Mouse (Mus musculus) myocyte (in vitro differentiated cells): ENCODE data around the gene Mybph. TPM values are rescaled to one million over a fixed set of nuclear protein-coding genes. Genes with fewer than 3 reads are reported as not detected.

Experiments
- H3K27me3 ChIP-seq: one replicate; pipeline ENCODE4 v1.6.1; 2011; ENCODE audit not compliant: control insufficient read depth, insufficient read depth, insufficient read length
- H3K36me3 ChIP-seq: one replicate; pipeline ENCODE4 v1.6.1; 2011; ENCODE audit not compliant: control insufficient read depth, insufficient read depth
- H3K4me2 ChIP-seq: one replicate; pipeline ENCODE4 v1.6.1; 2011; ENCODE audit warnings: low read depth, control low read depth
- H3K4me3 ChIP-seq: one replicate; pipeline ENCODE4 v1.5.1; 2011; ENCODE audit warnings: mild to moderate bottlenecking, control low read depth, moderate library complexity
- H3K79me2 ChIP-seq: one replicate; pipeline ENCODE4 v1.6.1; 2011; ENCODE audit not compliant: control insufficient read depth, insufficient read depth
- H3ac ChIP-seq: one replicate; pipeline ENCODE4 v1.6.1; 2011; ENCODE audit not compliant: control insufficient read depth, insufficient read length
- CEBPB ChIP-seq: IDR thresholded peaks from 2 replicates; pipeline ENCODE4 v1.6.1; 2011; ENCODE audit warnings: mild to moderate bottlenecking, moderate library complexity; ENCODE audit not compliant: poor library complexity, insufficient read depth, severe bottlenecking
- E2F4 ChIP-seq: IDR thresholded peaks from one replicate; pipeline ENCODE4 v1.6.1; 2011; ENCODE audit warnings: mild to moderate bottlenecking, control low read depth, moderate library complexity; ENCODE audit not compliant: insufficient read depth
- MAX ChIP-seq: IDR thresholded peaks from one replicate; pipeline ENCODE4 v1.6.1; 2011; ENCODE audit warnings: low read depth, mild to moderate bottlenecking, control low read depth
- MYOD1 ChIP-seq, 3 experiments: IDR thresholded peaks; one replicate each; pipeline ENCODE4 v1.6.1; 2011; ENCODE audit warnings: control low read depth in 2 of 3, low read depth in 2 of 3, mild to moderate bottlenecking in 2 of 3, moderate library complexity in 1 of 3; ENCODE audit not compliant: insufficient read length in 2 of 3, control insufficient read depth in 1 of 3
- MYOG ChIP-seq, 3 experiments: IDR thresholded peaks; one replicate each; pipeline ENCODE4 v1.6.1; 2011; ENCODE audit warnings: control low read depth in 2 of 3, low read depth in 2 of 3, mild to moderate bottlenecking in 2 of 3; ENCODE audit not compliant: insufficient read length in 2 of 3, control insufficient read depth in 1 of 3, insufficient read depth in 1 of 3
- POLR2A ChIP-seq: IDR thresholded peaks from one replicate; pipeline ENCODE4 v1.6.1; 2011; ENCODE audit warnings: low read depth, mild to moderate bottlenecking, control low read depth, moderate library complexity; ENCODE audit not compliant: insufficient read length
- POLR2AphosphoS2 ChIP-seq: IDR thresholded peaks from one replicate; pipeline ENCODE4 v1.6.1; 2011; ENCODE audit warnings: low read depth, control low read depth; ENCODE audit not compliant: insufficient read length
- REST ChIP-seq: IDR thresholded peaks from one replicate; pipeline ENCODE4 v1.6.1; 2011; ENCODE audit warnings: mild to moderate bottlenecking, control low read depth, moderate library complexity; ENCODE audit not compliant: insufficient read depth, insufficient read length
- SRF ChIP-seq: IDR thresholded peaks from one replicate; pipeline ENCODE4 v1.6.1; 2011; ENCODE audit warnings: low read depth; ENCODE audit not compliant: control insufficient read depth, insufficient read length
- TCF12 ChIP-seq: IDR thresholded peaks from one replicate; pipeline ENCODE4 v1.6.1; 2011; ENCODE audit warnings: mild to moderate bottlenecking, control low read depth; ENCODE audit not compliant: poor library complexity, insufficient read depth, severe bottlenecking
- TCF3 ChIP-seq: IDR thresholded peaks from one replicate; pipeline ENCODE4 v1.6.1; 2011; ENCODE audit warnings: low read depth, control low read depth; ENCODE audit not compliant: insufficient read length
- USF1 ChIP-seq: IDR thresholded peaks from one replicate; pipeline ENCODE4 v1.6.1; 2011; ENCODE audit warnings: low read depth, mild to moderate bottlenecking, control low read depth, moderate library complexity
- polyA plus RNA-seq: library from polyadenylated mRNA; unstranded; fragments of >200 nt; fragmentation: generic; extraction: Trizol; gene quantifications from one replicate; pipeline ENCODE4 v1.2.1, GENCODE M21; 2012; ENCODE audit warnings: missing spikeins

The Mybph gene
- polyA plus RNA-seq, 1 experiment = 1,516 TPM

GRCm38 (mm10) chr1:134184089-134184488 lies 9.2 kb upstream of the Mybph start:
- H3K4me2 ChIP-seq = no peak overlapping the region
- H3K4me3 ChIP-seq = no peak overlapping the region
- H3ac ChIP-seq = no peak overlapping the region
- TF ChIP-seq E2F4 (no peak), TCF3 (no peak), SRF (no peak), MAX (no peak)
- H3K27me3 ChIP-seq = peaks cover 38% of the 10 kb centered on the region
- no peaks in the 10 kb centered on the region for H3K79me2 ChIP-seq
- no peaks in the 10 kb centered on the region for H3K36me3 ChIP-seq

GRCm38 (mm10) chr1:134188217-134188616 lies 5.0 kb upstream of the Mybph start:
- TF ChIP-seq MYOG (IDR thresholded peaks at IDR 0.05; ENCODE audit: control insufficient read depth in 1 of 3, insufficient read depth in 1 of 3, insufficient read length in 2 of 3, low read depth in 2 of 3) (peak in 1 of 3 experiments; percentile 22), MYOD1 (IDR thresholded peaks at IDR 0.05; ENCODE audit: control insufficient read depth in 1 of 3, insufficient read length in 2 of 3, low read depth in 2 of 3) (peak in 2 of 3 experiments; percentile 21 to 41), TCF3 (no peak), POLR2A (no peak), REST (no peak)
- H3K79me2 ChIP-seq = no peaks in the 10 kb centered on the region
- no peak overlapping the region for H3ac ChIP-seq
- H3K36me3 ChIP-seq = no peaks in the 10 kb centered on the region
- H3K4me3 ChIP-seq = no peak overlapping the region
- peaks cover 22% of the 10 kb centered on the region for H3K27me3 ChIP-seq
- H3K4me2 ChIP-seq = no peak overlapping the region

- no peaks in the 10 kb centered on the region for H3K79me2 ChIP-seq
- no peak overlapping the region for H3ac ChIP-seq
- TF ChIP-seq MAX = no peak
- TF ChIP-seq TCF3 = no peak
- peak; percentile 14 for TF ChIP-seq POLR2A
- TF ChIP-seq TCF12 = no peak
- no peak for TF ChIP-seq REST
- TF ChIP-seq MYOD1 (IDR thresholded peaks at IDR 0.05; ENCODE audit: control insufficient read depth in 1 of 3, insufficient read length in 2 of 3, low read depth in 2 of 3) = peak in 1 of 3 experiments; percentile 32
- TF ChIP-seq POLR2AphosphoS2 = no peak
- H3K4me2 ChIP-seq = peak overlapping the region; percentile 47
- peaks cover 15% of the 10 kb centered on the region for H3K27me3 ChIP-seq
- H3K36me3 ChIP-seq = no peaks in the 10 kb centered on the region
- no peak overlapping the region for H3K4me3 ChIP-seq
Measured at GRCm38 (mm10) chr1:134188989-134189729, 4.1 kb upstream of the Mybph start.

- Histone ChIP-seq H3K36me3 (no peaks in the 10 kb centered on the region), H3K4me2 (no peak overlapping the region)
- TF ChIP-seq TCF3 = no peak
- TF ChIP-seq CEBPB = no peak
- TF ChIP-seq TCF12 = no peak
- no peak for TF ChIP-seq MYOG (IDR thresholded peaks at IDR 0.05; ENCODE audit: control insufficient read depth in 1 of 3, insufficient read depth in 1 of 3, insufficient read length in 2 of 3, low read depth in 2 of 3)
- TF ChIP-seq POLR2A = no peak
Measured at GRCm38 (mm10) chr1:134191192-134191591, 2.1 kb upstream of the Mybph start.

GRCm38 (mm10) chr1:134192024-134192423 lies 1.2 kb upstream of the Mybph start:
- no peaks in the 10 kb centered on the region for H3K27me3 ChIP-seq
- TF ChIP-seq E2F4 (no peak), MAX (no peak), TCF3 (no peak), REST (no peak), POLR2AphosphoS2 (no peak), MYOG (IDR thresholded peaks at IDR 0.05; ENCODE audit: control insufficient read depth in 1 of 3, insufficient read depth in 1 of 3, insufficient read length in 2 of 3, low read depth in 2 of 3) (no peak), SRF (no peak), CEBPB (no peak), TCF12 (no peak), USF1 (no peak), POLR2A (no peak), MYOD1 (IDR thresholded peaks at IDR 0.05; ENCODE audit: control insufficient read depth in 1 of 3, insufficient read length in 2 of 3, low read depth in 2 of 3) (no peak)

More at GRCm38 (mm10) chr1:134191192-134191591, 2.1 kb upstream of the Mybph start:
- Histone ChIP-seq H3K79me2 (no peaks in the 10 kb centered on the region), H3K27me3 (peaks cover 7% of the 10 kb centered on the region), H3ac (no peak overlapping the region), H3K4me3 (no peak overlapping the region)

More at GRCm38 (mm10) chr1:134192024-134192423, 1.2 kb upstream of the Mybph start:
- Histone ChIP-seq H3K79me2 (no peaks in the 10 kb centered on the region), H3ac (no peak overlapping the region), H3K36me3 (no peaks in the 10 kb centered on the region), H3K4me2 (peak overlapping the region; percentile 36), H3K4me3 (no peak overlapping the region)
